In genomic region chr16:17828229-17828628, GRCm38 (mm10) we compare ENCODE assay signal across 27 mouse cellular contexts. TPM values are rescaled to one million over a fixed set of nuclear protein-coding genes. Genes with fewer than 3 reads are reported as not detected.
DNase-seq lines count a peak whose midpoint lies in the region; ATAC-seq and TF ChIP-seq lines count a peak whose summit lies in the region.
"Had no signal": no experiment of that assay in that cellular context is flagged by ENCODE, and none has a peak within 500 bp of the region (broad histone marks: within the 10 kb centered on the region; RNA-seq: fewer than 3 reads in every experiment).

No protein-coding gene starts in this region.

- no peak for TF ChIP-seq POLR2A in MEL (IDR thresholded peaks at IDR 0.05; ENCODE audit: control insufficient read depth in 1 of 2, insufficient read depth in 1 of 2, low read depth in 1 of 2, low read length in 2 of 2, poor library complexity in 1 of 2)

- no peak overlapping the region for H3K27ac ChIP-seq in MEL (ENCODE audit: control insufficient read depth, low read depth, low read length)
- no peak overlapping the region for H3K27ac ChIP-seq in heart, embryonic 10.5 days
- H3K27ac ChIP-seq: embryonic facial prominence, embryonic 10.5 days; embryonic facial prominence, embryonic 12.5 days had no signal

- peak; percentile 62 for DNase-seq in 416B (ENCODE audit: low read depth)
- DNase-seq in MEL (ENCODE audit: low read depth, low spot score) = peak; percentile 73
- DNase-seq in heart, postnatal 25 days (ENCODE audit: low spot score) = no peak
- no peak for DNase-seq in embryo, embryonic 10.5 days (ENCODE audit: low spot score)
- DNase-seq in lung, adult 18-20 months = no peak
- no peak for DNase-seq in heart, embryonic 10.5 days (ENCODE audit: low spot score)
- DNase-seq: adrenal gland, adult 8-10 months; adrenal gland, postnatal 14 days; adrenal gland, postnatal 36 days; B cell, adult 2 months; cerebellum, adult 2 months; cerebellum, adult 9-10 months; cerebellum, postnatal 10 days; cerebellum, postnatal 25 days; forebrain, postnatal 0 days had no signal

- no peak overlapping the region for H3K4me3 ChIP-seq in MEL (ENCODE audit: control insufficient read depth in 1 of 2, insufficient read depth in 1 of 2, low read depth in 2 of 2, low read length in 2 of 2)
- no peak overlapping the region for H3K4me3 ChIP-seq in heart, embryonic 10.5 days
- H3K4me3 ChIP-seq: embryonic facial prominence, embryonic 10.5 days; embryonic facial prominence, embryonic 12.5 days had no signal

- peaks cover 0 to 2% of the 10 kb centered on the region in 2 experiments; a peak in 1 of 4 replicates for H3K36me3 ChIP-seq in MEL (ENCODE audit: control insufficient read depth in 1 of 2, insufficient read depth in 2 of 2, low read length in 2 of 2)
- no peaks in the 10 kb centered on the region for H3K36me3 ChIP-seq in heart, embryonic 10.5 days
- H3K36me3 ChIP-seq: embryonic facial prominence, embryonic 10.5 days; embryonic facial prominence, embryonic 12.5 days; G1E had no signal

- no peaks in the 10 kb centered on the region for H3K9me3 ChIP-seq in MEL (replicated peaks; ENCODE audit: insufficient read depth, low read length)
- no peaks in the 10 kb centered on the region for H3K9me3 ChIP-seq in heart, embryonic 10.5 days
- H3K9me3 ChIP-seq: embryonic facial prominence, embryonic 10.5 days; embryonic facial prominence, embryonic 12.5 days; G1E had no signal

- intact Hi-C loops in heart, postnatal 25 days (cut with DNase I) = no loop called here

- TF ChIP-seq RAD21 in MEL (IDR thresholded peaks at IDR 0.05; ENCODE audit: low read depth, low read length) = no peak

- 62% methylated on average over 2 of the region's 2 CpGs for WGBS in heart, embryonic 10.5 days

- ATAC-seq in common myeloid progenitor, adult 5-6 weeks (replicated peaks; ENCODE audit: low read depth, poor library complexity, severe bottlenecking) = peak; percentile 69
- ATAC-seq in megakaryocyte progenitor cell, adult 5-6 weeks (replicated peaks; ENCODE audit: poor library complexity) = peak; percentile 59
- ATAC-seq: activated CD4-positive, CD25-positive, alpha-beta regulatory T cell, adult 4 months; CD4-positive, CD25-positive, alpha-beta regulatory T cell, adult 4 months; forebrain, embryonic 14.5 days; forebrain, postnatal 0 days; Patski had no signal

- H3K79me2 ChIP-seq in MEL (ENCODE audit: control insufficient read depth, insufficient read depth, low read length, poor library complexity) = no peaks in the 10 kb centered on the region

- no peak for TF ChIP-seq CTCF in MEL (IDR thresholded peaks at IDR 0.05 in 2 of 3, conservative IDR thresholded peaks at IDR 0.05 in 1 of 3; ENCODE audit: control insufficient read depth in 1 of 3, insufficient read depth in 1 of 3, low read depth in 2 of 3, low read length in 3 of 3, poor library complexity in 1 of 3, severe bottlenecking in 1 of 3)

- peak; percentile 81 to 90 for TF ChIP-seq EP300 in MEL (IDR thresholded peaks at IDR 0.05; ENCODE audit: low read depth in 1 of 2, low read length in 2 of 2)

- peaks cover 0 to 12% of the 10 kb centered on the region in 2 experiments; a peak in 2 of 4 replicates for H3K4me1 ChIP-seq in MEL (ENCODE audit: control insufficient read depth in 1 of 2, insufficient read depth in 2 of 2, low read length in 2 of 2)
- H3K4me1 ChIP-seq in heart, embryonic 10.5 days = peaks cover 5% of the 10 kb centered on the region

- no peaks in the 10 kb centered on the region; a peak in 2 of 4 replicates for H3K27me3 ChIP-seq in MEL (ENCODE audit: control insufficient read depth in 1 of 2, insufficient read depth in 2 of 2, low read length in 2 of 2)
- peaks cover 73% of the 10 kb centered on the region for H3K27me3 ChIP-seq in heart, embryonic 10.5 days (ENCODE audit: insufficient read depth, poor library complexity, severe bottlenecking)

- no peak overlapping the region for H3K9ac ChIP-seq in MEL (ENCODE audit: control insufficient read depth, low read depth, low read length, poor library complexity, severe bottlenecking)
- H3K9ac ChIP-seq: embryonic facial prominence, embryonic 12.5 days; forebrain, postnatal 0 days had no signal

TF ChIP-seq in MEL, 35 proteins besides CTCF, POLR2A, EP300 and RAD21 (continues in another document):
- TF ChIP-seq CHD2 (IDR thresholded peaks at IDR 0.05; ENCODE audit: low read length) (no peak), ZMIZ1 (IDR thresholded peaks at IDR 0.05; ENCODE audit: low read depth, low read length) (no peak), ZNF384 (IDR thresholded peaks at IDR 0.05; ENCODE audit: low read depth, low read length) (no peak), TAL1 (IDR thresholded peaks at IDR 0.05; ENCODE audit: low read length) (peak; percentile 78), NRF1 (IDR thresholded peaks at IDR 0.05; ENCODE audit: insufficient read depth, low read depth, low read length, poor library complexity, severe bottlenecking) (no peak), POLR2AphosphoS2 (IDR thresholded peaks at IDR 0.05; ENCODE audit: low read length) (no peak), USF2 (IDR thresholded peaks at IDR 0.05; ENCODE audit: borderline replicate concordance in 1 of 2, insufficient read depth in 1 of 2, low read depth in 1 of 2, low read length in 2 of 2) (no peak), MAZ (IDR thresholded peaks at IDR 0.05; ENCODE audit: low read depth, low read length) (no peak), RCOR1 (IDR thresholded peaks at IDR 0.05; ENCODE audit: low read depth, low read length) (peak; percentile 100), MAFK (IDR thresholded peaks at IDR 0.05; ENCODE audit: borderline replicate concordance, low read depth, low read length) (peak; percentile 55; the same call in 1 of the 2 replicates), MEF2A (IDR thresholded peaks at IDR 0.05; ENCODE audit: extremely low read depth, insufficient replicate concordance, low read depth, low read length, poor library complexity, severe bottlenecking) (no peak), HCFC1 (IDR thresholded peaks at IDR 0.05; ENCODE audit: low read depth, low read length) (no peak), USF1 (IDR thresholded peaks at IDR 0.05; ENCODE audit: low read depth, low read length) (no peak), NELFE (IDR thresholded peaks at IDR 0.05; ENCODE audit: low read depth, low read length) (no peak), ZKSCAN1 (IDR thresholded peaks at IDR 0.05; ENCODE audit: low read depth, low read length) (no peak), TCF12 (IDR thresholded peaks at IDR 0.05; ENCODE audit: low read depth, low read length) (peak; percentile 95), MYB (IDR thresholded peaks at IDR 0.05; ENCODE audit: low read depth, low read length) (no peak), MXI1 (IDR thresholded peaks at IDR 0.05; ENCODE audit: low read depth, low read length) (peak; percentile 64; the same call in 1 of the 2 replicates), POLR2AphosphoS5 (IDR thresholded peaks at IDR 0.05; ENCODE audit: borderline replicate concordance, low read depth, low read length) (no peak), TBP (IDR thresholded peaks at IDR 0.05; ENCODE audit: low read depth, low read length) (0 out of 2 replicates have a peak, but pooled peaks have one; percentile 31), MAX (IDR thresholded peaks at IDR 0.05; ENCODE audit: low read length) (no peak), ZC3H11A (IDR thresholded peaks at IDR 0.05; ENCODE audit: low read depth, low read length) (no peak), JUND (IDR thresholded peaks at IDR 0.05; ENCODE audit: low read depth, low read length) (no peak), MYC (IDR thresholded peaks at IDR 0.05; ENCODE audit: low read depth, low read length) (no peak), CHD1 (IDR thresholded peaks at IDR 0.05; ENCODE audit: low read depth, low read length) (no peak), UBTF (IDR thresholded peaks at IDR 0.05; ENCODE audit: borderline replicate concordance, insufficient read depth, low read depth, low read length) (no peak), ETS1 (IDR thresholded peaks at IDR 0.05; ENCODE audit: low read depth, low read length) (peak; percentile 52; the same call in 1 of the 2 replicates), KAT2A (conservative IDR thresholded peaks at IDR 0.05; ENCODE audit: low read depth, low read length) (no peak), SIN3A (IDR thresholded peaks at IDR 0.05; ENCODE audit: low read length) (no peak), SMC3 (IDR thresholded peaks at IDR 0.05; ENCODE audit: low read depth, low read length) (no peak; the same call in 1 of the 2 replicates)

RNA-seq across cellular contexts. Expression of gene B830017H08Rik, which starts 4.7 kb away (rescaled TPM):
- total RNA-seq in MEL (2012; rRNA removed) = not detected in 2 replicates
- under 1 TPM in 1 of 2 experiments, not detected in 1; 0.06 TPM for polyA plus RNA-seq in MEL (2012; ENCODE audit: insufficient read depth in 1 of 2, insufficient read length in 2 of 2, low read depth in 1 of 2, low replicate concordance in 2 of 2, missing spikeins in 1 of 2)
- not detected in 2 replicates for total RNA-seq in common myeloid progenitor, adult 5-6 weeks (2017)
- total RNA-seq in megakaryocyte progenitor cell, adult 5-6 weeks (2015) = not detected in 2 replicates
- not detected in 2 replicates for total RNA-seq in megakaryocyte progenitor cell, adult 5-6 weeks (2017)
- not detected for total RNA-seq in heart, postnatal 25 days (2021)
- polyA plus RNA-seq in heart, embryonic 10.5 days (2016; fragmentation: Nextera tagmentation; extraction: Ambion mirVana) = not detected in 2 replicates
- total RNA-seq: adrenal gland, adult 18-20 months; adrenal gland, adult 8-10 months; adrenal gland, postnatal 14 days; adrenal gland, postnatal 36 days had no signal
- polyA plus RNA-seq: activated CD4-positive, CD25-positive, alpha-beta regulatory T cell, adult 4 months; CD4-positive, CD25-positive, alpha-beta regulatory T cell, adult 4 months; embryonic facial prominence, embryonic 10.5 days; forebrain, embryonic 11.5 days had no signal

RNA-seq across cellular contexts. Expression of gene Car15, which starts 9.9 kb away (rescaled TPM):
- 2.0 and 2.4 TPM in 2 replicates for total RNA-seq in MEL (2012; rRNA removed)
- 1 to 10 TPM in 1 of 2 experiments, not detected in 1; 3.6 TPM for polyA plus RNA-seq in MEL (2012; ENCODE audit: insufficient read depth in 1 of 2, insufficient read length in 2 of 2, low read depth in 1 of 2, low replicate concordance in 2 of 2, missing spikeins in 1 of 2)
- total RNA-seq in common myeloid progenitor, adult 5-6 weeks (2017) = 5.4 TPM in 1 of 2 replicates, not detected in the other
- total RNA-seq in megakaryocyte progenitor cell, adult 5-6 weeks (2015) = 1.3 and 1.9 TPM in 2 replicates
- 1.2 and 2.5 TPM in 2 replicates for total RNA-seq in megakaryocyte progenitor cell, adult 5-6 weeks (2017)
- 1 to 10 TPM; 1.8 to 2.5 TPM for total RNA-seq in heart, postnatal 25 days (2021)
- 2.0 and 2.3 TPM in 2 replicates for polyA plus RNA-seq in heart, embryonic 10.5 days (2016; fragmentation: Nextera tagmentation; extraction: Ambion mirVana)

RNA-seq across cellular contexts. Expression of gene Scarf2, which starts 31.1 kb away (rescaled TPM):
- total RNA-seq in MEL (2012; rRNA removed) = 0.62 TPM in 2 replicates
- 1 to 10 TPM in 1 of 2 experiments, not detected in 1; 1.2 TPM for polyA plus RNA-seq in MEL (2012; ENCODE audit: insufficient read depth in 1 of 2, insufficient read length in 2 of 2, low read depth in 1 of 2, low replicate concordance in 2 of 2, missing spikeins in 1 of 2)
- not detected in 2 replicates for total RNA-seq in common myeloid progenitor, adult 5-6 weeks (2017)
- 0.10 TPM in 1 of 2 replicates, not detected in the other for total RNA-seq in megakaryocyte progenitor cell, adult 5-6 weeks (2015)
- total RNA-seq in megakaryocyte progenitor cell, adult 5-6 weeks (2017) = 0.07 TPM in 1 of 2 replicates, not detected in the other
- total RNA-seq in heart, postnatal 25 days (2021) = 1 to 10 TPM; 5.1 to 5.6 TPM
- 7.0 and 12.9 TPM in 2 replicates for polyA plus RNA-seq in heart, embryonic 10.5 days (2016; fragmentation: Nextera tagmentation; extraction: Ambion mirVana)
- total RNA-seq: CH12.LX, G1E had no signal
- polyA plus RNA-seq: activated CD4-positive, CD25-positive, alpha-beta regulatory T cell, adult 4 months; CD4-positive, CD25-positive, alpha-beta regulatory T cell, adult 4 months; G1E had no signal

Comparison
In these comparisons a context has a peak if more than half of its experiments do, and no peak if none do; other contexts are left out.
1. DNase-seq: peak in 416B (single experiment) and MEL (single experiment); none in heart, postnatal 25 days (single experiment), embryo, embryonic 10.5 days (single experiment), lung, adult 18-20 months (0 of 2) and heart, embryonic 10.5 days (single experiment).